Comparison of ENCODE assay signal across 23 mouse cellular contexts in the genomic region with DNA sequence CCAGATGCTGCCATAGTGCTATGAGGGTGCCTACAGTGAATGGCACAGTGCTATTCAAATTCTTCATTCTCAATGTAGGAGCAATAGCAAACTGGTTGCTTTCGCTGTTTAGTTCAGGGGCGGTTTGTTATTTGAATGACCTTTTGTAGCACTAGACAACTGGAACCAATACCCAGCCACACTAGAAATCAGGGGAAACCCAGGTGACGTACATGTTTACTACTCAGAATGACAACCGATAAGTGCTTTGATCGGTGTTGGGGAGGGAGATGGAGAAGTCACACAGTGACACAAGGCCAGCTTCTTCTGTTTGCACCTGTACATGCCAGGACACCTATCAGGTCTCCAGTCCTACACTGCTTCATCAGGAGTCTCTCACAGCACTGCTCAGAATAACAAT. TPM values are rescaled to one million over a fixed set of nuclear protein-coding genes. Genes with fewer than 3 reads are reported as not detected.
DNase-seq lines count a peak whose midpoint lies in the region; ATAC-seq and TF ChIP-seq lines count a peak whose summit lies in the region.
"Had no signal": no experiment of that assay in that cellular context is flagged by ENCODE, and none has a peak within 500 bp of the region (broad histone marks: within the 10 kb centered on the region; RNA-seq: fewer than 3 reads in every experiment).

No protein-coding gene starts in this region.

- TF ChIP-seq CTCF in lung, postnatal 0 days (IDR thresholded peaks at IDR 0.05), result no peak

- H3K27ac ChIP-seq in kidney, embryonic 15.5 days, result peak overlapping the region; percentile 83; the same call in 1 of the 2 replicates
- H3K27ac ChIP-seq in lung, postnatal 0 days (ENCODE audit: low read length), result peak overlapping the region; percentile 92
- peak overlapping the region; percentile 10; the same call in 1 of the 2 replicates for H3K27ac ChIP-seq in stomach, embryonic 14.5 days (ENCODE audit: low read length)
- H3K27ac ChIP-seq: heart, embryonic 10.5 days; heart, embryonic 15.5 days; left cerebral cortex, adult 2 months; limb, embryonic 13.5 days; liver, embryonic 12.5 days; midbrain, embryonic 10.5 days; midbrain, embryonic 15.5 days; neural tube, embryonic 15.5 days had no signal

- no peak for DNase-seq in kidney, postnatal 14 days
- no peak for DNase-seq in lung, postnatal 0 days (ENCODE audit: low spot score)
- no peak for DNase-seq in lung, postnatal 10 days
- no peak for DNase-seq in spleen, postnatal 4 days (ENCODE audit: low spot score in 2 of 2)
- no peak for DNase-seq in heart, adult 11 months
- DNase-seq: adrenal gland, adult 8-10 months; cerebellum, adult 8-10 months; cerebellum, postnatal 25 days; gastrocnemius, postnatal 14 days; liver, postnatal 0 days; right cerebral cortex, postnatal 25 days had no signal

- no peak for ATAC-seq in kidney, embryonic 15.5 days (replicated peaks; ENCODE audit: low FRiP score)
- ATAC-seq in lung, postnatal 0 days, result no peak
- ATAC-seq in stomach, embryonic 14.5 days (ENCODE audit: insufficient number of reproducible peaks, insufficient read depth, low FRiP score, low read depth), result no peak
- ATAC-seq: forebrain, embryonic 14.5 days; hindbrain, embryonic 16.5 days; liver, embryonic 12.5 days; liver, postnatal 0 days; midbrain, embryonic 15.5 days had no signal

- H3K4me2 ChIP-seq in kidney, embryonic 15.5 days, result no peak overlapping the region
- H3K4me2 ChIP-seq in lung, postnatal 0 days (replicated peaks; ENCODE audit: low read depth, low read length), result no peak overlapping the region
- no peak overlapping the region for H3K4me2 ChIP-seq in stomach, embryonic 14.5 days (replicated peaks; ENCODE audit: low read depth, low read length)
- H3K4me2 ChIP-seq: heart, embryonic 15.5 days; limb, embryonic 13.5 days; liver, embryonic 12.5 days; midbrain, embryonic 15.5 days; neural tube, embryonic 15.5 days had no signal

- no peaks in the 10 kb centered on the region for H3K9me3 ChIP-seq in kidney, embryonic 15.5 days (replicated peaks)
- H3K9me3 ChIP-seq in lung, postnatal 0 days (ENCODE audit: low read length), result no peaks in the 10 kb centered on the region
- no peaks in the 10 kb centered on the region for H3K9me3 ChIP-seq in stomach, embryonic 14.5 days (ENCODE audit: control insufficient read depth, low read depth, low read length)
- H3K9me3 ChIP-seq: heart, embryonic 10.5 days; heart, embryonic 15.5 days; limb, embryonic 13.5 days; liver, embryonic 12.5 days; midbrain, embryonic 10.5 days; midbrain, embryonic 15.5 days; neural tube, embryonic 15.5 days had no signal

- WGBS in kidney, embryonic 15.5 days, result 94% methylated on average over 5 of the region's 5 CpGs
- WGBS in lung, postnatal 0 days, result 69% methylated on average over 5 of the region's 5 CpGs
- WGBS in stomach, embryonic 14.5 days, result 89% methylated on average over 5 of the region's 5 CpGs

- H3K36me3 ChIP-seq in kidney, embryonic 15.5 days, result peaks cover 5% of the 10 kb centered on the region; the same call in 1 of the 2 replicates
- H3K36me3 ChIP-seq in lung, postnatal 0 days (ENCODE audit: insufficient read depth, low read length), result no peaks in the 10 kb centered on the region
- no peaks in the 10 kb centered on the region; the same call in none of the 2 replicates for H3K36me3 ChIP-seq in stomach, embryonic 14.5 days (ENCODE audit: control insufficient read depth, insufficient read depth, low read length)
- H3K36me3 ChIP-seq: heart, embryonic 10.5 days; heart, embryonic 15.5 days; limb, embryonic 13.5 days; midbrain, embryonic 10.5 days; midbrain, embryonic 15.5 days had no signal

- TF ChIP-seq EP300 in lung, postnatal 0 days (IDR thresholded peaks at IDR 0.05), result no peak

- peaks cover 29% of the 10 kb centered on the region for H3K4me1 ChIP-seq in kidney, embryonic 15.5 days
- H3K4me1 ChIP-seq in lung, postnatal 0 days (ENCODE audit: insufficient read depth, low read depth, low read length), result peaks cover 18% of the 10 kb centered on the region
- H3K4me1 ChIP-seq in stomach, embryonic 14.5 days (ENCODE audit: control insufficient read depth, insufficient read depth, low read length), result peaks cover 7% of the 10 kb centered on the region

- no peak overlapping the region for H3K4me3 ChIP-seq in kidney, embryonic 15.5 days (replicated peaks)
- H3K4me3 ChIP-seq in lung, postnatal 0 days (ENCODE audit: low read depth, low read length), result no peak overlapping the region
- no peak overlapping the region for H3K4me3 ChIP-seq in stomach, embryonic 14.5 days (ENCODE audit: low read depth, low read length)
- H3K4me3 ChIP-seq: heart, embryonic 10.5 days; heart, embryonic 15.5 days; left cerebral cortex, adult 2 months; limb, embryonic 13.5 days; liver, embryonic 12.5 days; midbrain, embryonic 10.5 days; midbrain, embryonic 15.5 days; neural tube, embryonic 15.5 days had no signal

- H3K27me3 ChIP-seq in kidney, embryonic 15.5 days, result no peaks in the 10 kb centered on the region
- no peaks in the 10 kb centered on the region for H3K27me3 ChIP-seq in lung, postnatal 0 days (replicated peaks; ENCODE audit: insufficient read depth, low read length)
- no peaks in the 10 kb centered on the region for H3K27me3 ChIP-seq in stomach, embryonic 14.5 days (ENCODE audit: control insufficient read depth, insufficient read depth, low read length)
- H3K27me3 ChIP-seq: heart, embryonic 15.5 days; liver, embryonic 12.5 days; midbrain, embryonic 15.5 days; neural tube, embryonic 15.5 days had no signal

- H3K9ac ChIP-seq in kidney, embryonic 15.5 days, result no peak overlapping the region
- H3K9ac ChIP-seq in lung, postnatal 0 days (replicated peaks; ENCODE audit: low read depth), result no peak overlapping the region; the same call in 1 of the 2 replicates
- no peak overlapping the region for H3K9ac ChIP-seq in stomach, embryonic 14.5 days (replicated peaks; ENCODE audit: low read depth, low read length)
- H3K9ac ChIP-seq: heart, embryonic 15.5 days; limb, embryonic 13.5 days; liver, embryonic 12.5 days; liver, postnatal 0 days; midbrain, embryonic 15.5 days; neural tube, embryonic 15.5 days had no signal

RNA-seq across cellular contexts. Expression of a gene that starts 5.5 kb away (rescaled TPM):
- polyA plus RNA-seq in kidney, embryonic 15.5 days (2015; fragmentation: Nextera tagmentation; extraction: Ambion mirVana), result 45.3 and 48.5 TPM in 2 replicates
- polyA plus RNA-seq in lung, postnatal 0 days (2015; fragmentation: Nextera tagmentation; extraction: Ambion mirVana), result 174 and 180 TPM in 2 replicates
- 72.4 and 80.5 TPM in 2 replicates for polyA plus RNA-seq in stomach, embryonic 14.5 days (2014; fragmentation: Nextera tagmentation; extraction: Ambion mirVana)

RNA-seq across cellular contexts. Expression of a gene that starts 10.2 kb away (rescaled TPM):
- 88.4 and 93.2 TPM in 2 replicates for polyA plus RNA-seq in kidney, embryonic 15.5 days (2015; fragmentation: Nextera tagmentation; extraction: Ambion mirVana)
- polyA plus RNA-seq in lung, postnatal 0 days (2015; fragmentation: Nextera tagmentation; extraction: Ambion mirVana), result 39.1 and 45.0 TPM in 2 replicates
- 91.2 and 95.9 TPM in 2 replicates for polyA plus RNA-seq in stomach, embryonic 14.5 days (2014; fragmentation: Nextera tagmentation; extraction: Ambion mirVana)

RNA-seq across cellular contexts. Expression of a gene that starts 20.0 kb away (rescaled TPM):
- 15.9 and 22.9 TPM in 2 replicates for polyA plus RNA-seq in kidney, embryonic 15.5 days (2015; fragmentation: Nextera tagmentation; extraction: Ambion mirVana)
- polyA plus RNA-seq in lung, postnatal 0 days (2015; fragmentation: Nextera tagmentation; extraction: Ambion mirVana), result 5.0 and 7.3 TPM in 2 replicates
- polyA plus RNA-seq in stomach, embryonic 14.5 days (2014; fragmentation: Nextera tagmentation; extraction: Ambion mirVana), result 6.3 and 8.1 TPM in 2 replicates

RNA-seq across cellular contexts. Expression of a gene that starts 32.6 kb away (rescaled TPM):
- 28.3 and 29.5 TPM in 2 replicates for polyA plus RNA-seq in kidney, embryonic 15.5 days (2015; fragmentation: Nextera tagmentation; extraction: Ambion mirVana)
- polyA plus RNA-seq in lung, postnatal 0 days (2015; fragmentation: Nextera tagmentation; extraction: Ambion mirVana), result 12.3 and 13.3 TPM in 2 replicates
- 25.4 and 28.6 TPM in 2 replicates for polyA plus RNA-seq in stomach, embryonic 14.5 days (2014; fragmentation: Nextera tagmentation; extraction: Ambion mirVana)

RNA-seq across cellular contexts. Expression of a gene that starts 45.3 kb away (rescaled TPM):
- polyA plus RNA-seq in kidney, embryonic 15.5 days (2015; fragmentation: Nextera tagmentation; extraction: Ambion mirVana), result 116 and 127 TPM in 2 replicates
- polyA plus RNA-seq in lung, postnatal 0 days (2015; fragmentation: Nextera tagmentation; extraction: Ambion mirVana), result 90.0 and 98.4 TPM in 2 replicates
- polyA plus RNA-seq in stomach, embryonic 14.5 days (2014; fragmentation: Nextera tagmentation; extraction: Ambion mirVana), result 114 and 129 TPM in 2 replicates

Comparison
In these comparisons a context has a peak if more than half of its experiments do, and no peak if none do; other contexts are left out.
1. H3K27ac ChIP-seq: peak in every context shown above with its lines; median percentile 92 in lung, postnatal 0 days; 83 in kidney, embryonic 15.5 days; 10 in stomach, embryonic 14.5 days.